Mouse (Mus musculus) urinary bladder, postnatal 25 days (tissue): ENCODE data around the gene Olfr847.

Source experiments
- DNase-seq: peaks from one replicate; pipeline ENCODE4 v3.0.0; 2022; ENCODE audit warnings: low spot score

Olfr847 gene

GRCm38 (mm10) chr9:19378569-19378968 is at the start of gene Olfr847:
TSS of gene Olfr847 (minus strand) at chr9:19378669.
- no peak for DNase-seq

GRCm38 (mm10) chr9:19363905-19364304 is 14.6 kb downstream of the Olfr847 start, which contains the start of gene Olfr846:
TSS of gene Olfr846 (minus strand) at chr9:19364005.
- no peak for DNase-seq

- no peak for DNase-seq
Measured at GRCm38 (mm10) chr9:19336157-19336556, 42.3 kb downstream of the Olfr847 start, which contains the start of gene Olfr845. TSS of gene Olfr845 (plus strand) at chr9:19336457.
